Mouse (Mus musculus) midbrain, embryonic 11.5 days (tissue): ENCODE data around the gene Slc6a14. TPM values are rescaled to one million over a fixed set of nuclear protein-coding genes. Genes with fewer than 3 reads are reported as not detected.
A peak's percentile ranks its signal among the peaks of the same experiment; 100 is the strongest.

Experiments
- ATAC-seq: fragments of 200-750 bp; cut with Nextera tagmentation; 2 replicates; pipeline ENCODE4 v1.8.0; 2017; ENCODE audit warnings: moderate TSS enrichment, moderate library complexity; ENCODE audit not compliant: low FRiP score
- DNase-seq: peaks from one replicate; pipeline ENCODE4 v3.0.0; 2015; ENCODE audit warnings: low spot score; ENCODE audit errors: missing footprints
- H3K27ac ChIP-seq: fragments of 300-500 bp; sonication (generic); 2 replicates; pipeline ENCODE4 v1.5.1; 2014; ENCODE audit warnings: low read depth, low read length
- H3K27me3 ChIP-seq: fragments of 300-500 bp; sonication (generic); 2 replicates; pipeline ENCODE4 v1.6.1; 2014; ENCODE audit warnings: mild to moderate bottlenecking, low read length, moderate library complexity, mixed read lengths; ENCODE audit not compliant: control insufficient read depth, insufficient read depth
- H3K36me3 ChIP-seq: fragments of 300-500 bp; sonication (generic); 2 replicates; pipeline ENCODE4 v1.6.1; 2014; ENCODE audit warnings: mild to moderate bottlenecking, low read length, moderate library complexity, mixed read lengths; ENCODE audit not compliant: control insufficient read depth, insufficient read depth
- H3K4me1 ChIP-seq: fragments of 300-500 bp; sonication (generic); 2 replicates; pipeline ENCODE4 v1.6.1; 2014; ENCODE audit warnings: low read length; ENCODE audit not compliant: control insufficient read depth, insufficient read depth
- H3K4me2 ChIP-seq: fragments of 300-500 bp; sonication (generic); 2 replicates; pipeline ENCODE4 v1.6.1; 2014; ENCODE audit warnings: mild to moderate bottlenecking, moderate library complexity
- H3K4me3 ChIP-seq: fragments of 300-500 bp; sonication (generic); 2 replicates; pipeline ENCODE4 v1.5.1; 2014; ENCODE audit warnings: low read depth, low read length
- H3K9ac ChIP-seq: fragments of 300-500 bp; sonication (generic); 2 replicates; pipeline ENCODE4 v1.6.1; 2014; ENCODE audit warnings: low read length
- H3K9me3 ChIP-seq: fragments of 300-500 bp; sonication (generic); 2 replicates; pipeline ENCODE4 v1.6.1; 2016; ENCODE audit warnings: low read length; ENCODE audit not compliant: control insufficient read depth
- WGBS: fragments of 180-500 bp; shearing (Covaris S2); extraction: QIAGEN DNeasy Blood & Tissue Kit; methylation state at CpG from one replicate; pipeline ENCODE4 v1.1.7; 2014; 5-methylcytosine and 5-hydroxymethylcytosine counted together
- polyA plus RNA-seq: library from polyadenylated mRNA; unstranded; fragments of >200 nt; fragmentation: Nextera tagmentation; extraction: Ambion mirVana; gene quantifications from 2 replicates; pipeline ENCODE4 v1.2.1, GENCODE M21; 2014

Gene Slc6a14
- 0.10 and 0.15 TPM in 2 replicates for polyA plus RNA-seq

GRCm38 (mm10) chrX:21714829-21715228 lies at the start of gene Slc6a14:
TSS of gene Slc6a14 (plus strand) at chrX:21714896.
- Histone ChIP-seq H3K27ac (no peak within 1 kb of the TSS), H3K36me3 (no peaks in the 10 kb centered on the region), H3K9ac (no peak within 1 kb of the TSS), H3K9me3 (no peaks in the 10 kb centered on the region), H3K4me3 (no peak within 1 kb of the TSS), H3K4me1 (no peaks in the 10 kb centered on the region), H3K4me2 (no peak within 1 kb of the TSS), H3K27me3 (no peaks in the 10 kb centered on the region)
- whole genome bisulfite sequencing = 80% methylated on average over 7 of the region's 7 CpGs
- ATAC-seq (no peak), DNase-seq (no peak)

GRCm38 (mm10) chrX:21670896-21671295 lies 43.8 kb upstream of the Slc6a14 start:
- DNase-seq (no peak), ATAC-seq (no peak)
- no peaks in the 10 kb centered on the region for H3K27me3 ChIP-seq
- H3K27ac ChIP-seq = no peak overlapping the region
- H3K36me3 ChIP-seq = no peaks in the 10 kb centered on the region
- H3K4me2 ChIP-seq = no peak overlapping the region
- no peak overlapping the region for H3K4me3 ChIP-seq
- H3K9me3 ChIP-seq = no peaks in the 10 kb centered on the region
- H3K4me1 ChIP-seq = no peaks in the 10 kb centered on the region
- no peak overlapping the region for H3K9ac ChIP-seq
- WGBS = 27% methylated on average over 7 of the region's 7 CpGs

- H3K9ac ChIP-seq = no peak overlapping the region
- 82% methylated on average over 6 of the region's 6 CpGs for WGBS
- no peak overlapping the region for H3K4me2 ChIP-seq
- no peaks in the 10 kb centered on the region for H3K4me1 ChIP-seq
- no peaks in the 10 kb centered on the region for H3K9me3 ChIP-seq
- H3K36me3 ChIP-seq = no peaks in the 10 kb centered on the region
- no peak for DNase-seq
- ATAC-seq = no peak
- H3K27me3 ChIP-seq = no peaks in the 10 kb centered on the region
- no peak overlapping the region for H3K27ac ChIP-seq
- H3K4me3 ChIP-seq = no peak overlapping the region
Measured at GRCm38 (mm10) chrX:21695220-21695619, 19.5 kb upstream of the Slc6a14 start.

- ATAC-seq = no peak
- no peaks in the 10 kb centered on the region for H3K27me3 ChIP-seq
- WGBS = 92% methylated on average over 3 of the region's 3 CpGs
- no peak for DNase-seq
- no peaks in the 10 kb centered on the region for H3K36me3 ChIP-seq
- H3K4me3 ChIP-seq = no peak overlapping the region
- no peak overlapping the region for H3K4me2 ChIP-seq
- no peak overlapping the region for H3K27ac ChIP-seq
- H3K9ac ChIP-seq = no peak overlapping the region
- H3K4me1 ChIP-seq = no peaks in the 10 kb centered on the region
- H3K9me3 ChIP-seq = no peaks in the 10 kb centered on the region
Measured at GRCm38 (mm10) chrX:21695687-21696086, 19.0 kb upstream of the Slc6a14 start.

- Histone ChIP-seq H3K4me2 (no peak overlapping the region), H3K4me1 (no peaks in the 10 kb centered on the region), H3K9me3 (no peaks in the 10 kb centered on the region), H3K9ac (no peak overlapping the region), H3K36me3 (no peaks in the 10 kb centered on the region), H3K27me3 (no peaks in the 10 kb centered on the region), H3K4me3 (no peak overlapping the region), H3K27ac (no peak overlapping the region)
- DNase-seq (no peak), ATAC-seq (no peak)
- WGBS = 81% methylated on average over 4 of the region's 4 CpGs
Measured at GRCm38 (mm10) chrX:21701646-21702045, 13.1 kb upstream of the Slc6a14 start.

- no peak for DNase-seq
Measured at GRCm38 (mm10) chrX:21704470-21704869, 10.2 kb upstream of the Slc6a14 start.

GRCm38 (mm10) chrX:21715293-21715692 lies 597 bp downstream of the Slc6a14 start:
- DNase-seq = no peak
- ATAC-seq = no peak
- WGBS = 63% methylated on average over 5 of the region's 5 CpGs
- H3K9ac ChIP-seq = no peak overlapping the region
- H3K4me1 ChIP-seq = no peaks in the 10 kb centered on the region
- H3K9me3 ChIP-seq = no peaks in the 10 kb centered on the region
- H3K4me3 ChIP-seq = no peak overlapping the region
- H3K4me2 ChIP-seq = no peak overlapping the region
- H3K27ac ChIP-seq = no peak overlapping the region
- H3K36me3 ChIP-seq = no peaks in the 10 kb centered on the region
- H3K27me3 ChIP-seq = no peaks in the 10 kb centered on the region

More at GRCm38 (mm10) chrX:21704470-21704869, 10.2 kb upstream of the Slc6a14 start:
- no peak overlapping the region for H3K4me2 ChIP-seq
- H3K9me3 ChIP-seq = no peaks in the 10 kb centered on the region
- H3K27me3 ChIP-seq = no peaks in the 10 kb centered on the region
- no peak overlapping the region for H3K9ac ChIP-seq
- peak; percentile 30; the same call in 1 of the 2 replicates for ATAC-seq
- WGBS = 72% methylated on average over 1 of the region's 1 CpGs
- no peak overlapping the region for H3K27ac ChIP-seq
- no peaks in the 10 kb centered on the region for H3K4me1 ChIP-seq
- H3K36me3 ChIP-seq = no peaks in the 10 kb centered on the region
- H3K4me3 ChIP-seq = no peak overlapping the region

GRCm38 (mm10) chrX:21716885-21717284 lies 2.2 kb downstream of the Slc6a14 start:
- no peak overlapping the region for H3K9ac ChIP-seq
- no peaks in the 10 kb centered on the region for H3K27me3 ChIP-seq
- 97% methylated on average over 2 of the region's 2 CpGs for WGBS
- no peak overlapping the region for H3K27ac ChIP-seq
- no peaks in the 10 kb centered on the region for H3K4me1 ChIP-seq
- ATAC-seq = no peak
- no peaks in the 10 kb centered on the region for H3K36me3 ChIP-seq
- no peak for DNase-seq
- no peak overlapping the region for H3K4me3 ChIP-seq
- no peak overlapping the region for H3K4me2 ChIP-seq
- H3K9me3 ChIP-seq = no peaks in the 10 kb centered on the region

- no peak for ATAC-seq
- no peak within 1 kb of the TSS for H3K27ac ChIP-seq
- no peaks in the 10 kb centered on the region for H3K4me1 ChIP-seq
- H3K9ac ChIP-seq = no peak within 1 kb of the TSS
- H3K9me3 ChIP-seq = no peaks in the 10 kb centered on the region
- no peak within 1 kb of the TSS for H3K4me3 ChIP-seq
- DNase-seq = no peak
- no peak within 1 kb of the TSS for H3K4me2 ChIP-seq
- no peaks in the 10 kb centered on the region for H3K27me3 ChIP-seq
- H3K36me3 ChIP-seq = no peaks in the 10 kb centered on the region
Measured at GRCm38 (mm10) chrX:21744997-21745396, 30.3 kb downstream of the Slc6a14 start, which contains the start of gene Gm28269. TSS of gene Gm28269 (minus strand) at chrX:21745097.
